Mouse (Mus musculus): ENCODE measurements around the gene Kiss1.
A peak's percentile ranks its signal among the peaks of the same experiment; 100 is the strongest.
"Not testable (repeated sequence)": the region's sequence is repeated elsewhere in the genome, so short reads cannot be mapped to it uniquely, and the experiment has no call there.

The Kiss1 gene

DNA sequence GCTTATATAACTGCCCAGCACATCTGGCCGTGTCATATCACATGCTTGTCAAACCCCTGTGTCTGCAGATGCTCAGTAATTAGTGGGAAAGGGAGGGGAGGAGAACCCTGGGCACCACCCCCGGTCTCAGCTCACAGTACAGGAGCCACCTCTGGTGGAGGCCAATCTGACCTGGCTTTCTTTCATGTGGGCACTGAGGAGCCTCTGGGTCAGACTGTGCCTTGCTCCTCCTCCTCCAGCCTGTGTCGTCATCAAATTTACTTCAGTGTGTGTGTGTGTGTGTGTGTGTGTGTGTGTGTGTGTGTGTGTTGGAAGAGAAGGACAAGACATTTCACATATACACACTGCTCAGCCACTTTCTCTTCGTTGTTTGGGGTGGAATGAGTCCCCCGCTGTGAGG is 1.7 kb downstream of the Kiss1 start:
- DNase-seq, result no peak

GRCm38 (mm10) chr1:133325951-133326350 is 4.3 kb downstream of the Kiss1 start:
- DNase-seq, result no peak

- no peak for DNase-seq
Observed at GRCm38 (mm10) chr1:133327094-133327493, 5.4 kb downstream of the Kiss1 start.

- no peak for DNase-seq
Observed at GRCm38 (mm10) chr1:133328299-133328795, 6.7 kb downstream of the Kiss1 start.

DNA sequence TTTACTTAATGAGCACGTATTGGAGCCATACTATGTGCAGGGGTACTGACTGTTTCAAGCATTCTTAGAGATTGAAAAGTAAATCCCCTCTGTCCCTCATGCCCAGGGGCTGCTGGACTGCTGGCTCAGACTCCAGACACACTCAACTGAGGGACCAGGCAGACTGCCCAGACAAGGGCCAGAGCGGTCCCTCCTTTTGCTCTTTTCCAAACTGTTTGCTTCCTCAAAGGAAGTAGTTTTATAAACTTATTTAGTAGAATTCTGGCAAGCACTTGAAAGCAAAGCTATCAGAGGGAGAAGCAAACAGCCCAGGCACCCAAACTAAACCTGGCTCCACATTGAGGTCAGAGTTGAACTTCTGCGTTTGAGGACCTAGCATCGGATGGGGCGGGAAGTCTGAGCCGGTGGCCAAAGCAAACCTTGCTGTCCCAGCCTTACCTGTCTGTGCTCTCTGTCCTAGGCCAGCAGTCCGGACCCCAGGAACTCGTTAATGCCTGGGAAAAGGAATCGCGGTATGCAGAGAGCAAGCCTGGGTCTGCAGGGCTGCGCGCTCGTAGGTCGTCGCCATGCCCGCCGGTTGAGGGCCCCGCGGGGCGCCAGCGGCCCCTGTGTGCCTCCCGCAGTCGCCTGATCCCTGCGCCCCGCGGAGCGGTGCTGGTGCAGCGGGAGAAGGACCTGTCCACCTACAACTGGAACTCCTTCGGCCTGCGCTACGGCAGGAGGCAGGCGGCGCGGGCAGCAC is 7.4 kb downstream of the Kiss1 start:
- no peak for DNase-seq

DNA sequence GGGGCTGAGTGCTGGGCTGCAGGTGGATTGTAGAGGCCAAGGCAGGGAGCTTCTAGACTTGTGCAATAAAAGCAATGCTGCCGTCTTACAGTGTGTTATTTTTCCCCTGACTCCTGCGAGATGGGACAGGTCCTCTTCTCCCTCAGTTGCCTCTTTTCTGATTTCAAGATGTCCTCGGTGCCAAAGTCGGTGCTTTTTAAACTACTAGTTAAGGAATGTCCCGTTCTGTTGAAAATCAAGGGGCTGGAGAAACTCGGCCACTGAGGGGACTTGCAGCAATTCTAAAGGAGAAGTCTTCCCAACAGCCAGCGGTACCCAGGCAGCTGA is 7.9 kb downstream of the Kiss1 start:
- no peak for DNase-seq

DNA sequence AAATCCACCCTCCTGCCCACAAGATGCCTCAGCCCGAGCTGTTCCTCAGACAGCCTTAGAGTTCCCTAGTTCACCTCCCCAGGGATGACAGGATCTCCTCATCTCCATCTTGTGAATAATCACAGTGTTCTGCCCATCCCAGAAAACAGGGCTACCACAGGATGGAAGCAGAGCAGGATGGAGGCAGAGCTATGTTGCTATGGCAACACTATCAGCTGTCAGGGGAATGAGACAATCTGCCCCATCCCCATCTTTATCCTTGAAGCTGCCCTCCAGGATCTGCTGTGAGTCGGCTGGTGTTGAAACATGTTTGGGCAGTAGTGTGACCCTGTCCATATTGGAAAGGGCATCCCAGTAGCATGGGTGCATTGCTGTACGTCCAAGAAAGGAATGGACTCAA is 9.5 kb downstream of the Kiss1 start:
- DNase-seq, result no peak

DNA sequence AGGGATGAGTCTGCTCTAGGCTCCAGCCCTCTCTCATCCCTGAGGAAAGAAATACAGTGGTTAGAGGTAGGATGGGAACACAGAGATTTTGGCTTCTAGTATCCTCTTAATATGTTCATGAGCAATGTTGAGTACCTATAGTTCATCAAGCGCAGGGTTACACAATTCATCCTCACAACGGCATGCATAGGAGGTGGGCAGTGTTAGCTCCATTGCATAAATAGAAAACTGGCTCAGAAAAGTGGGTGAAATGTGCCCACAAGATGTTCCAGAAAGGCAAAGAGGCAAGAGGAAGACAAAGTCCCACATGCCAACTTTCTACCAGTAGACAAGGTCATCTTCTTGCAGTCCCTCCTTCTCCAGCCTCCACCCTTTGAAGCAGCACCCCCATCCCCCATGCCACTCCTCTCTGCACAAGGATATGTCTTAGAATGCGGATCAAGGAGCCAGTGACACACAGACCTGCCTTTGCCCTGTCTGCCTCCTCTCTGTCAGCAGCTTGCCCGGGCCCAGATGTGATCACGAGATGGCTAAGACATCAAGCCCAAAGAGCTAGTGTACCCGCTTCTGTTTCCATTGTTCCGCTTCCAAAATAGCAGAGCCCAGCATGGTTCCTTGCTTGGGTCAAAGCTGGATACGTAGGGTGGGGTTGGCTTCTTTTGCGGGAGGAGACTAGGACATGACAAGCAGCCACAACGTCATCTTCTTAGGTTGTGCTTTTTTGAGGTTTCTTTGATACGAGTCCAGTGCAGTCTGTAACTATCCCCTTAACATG is 11.2 kb downstream of the Kiss1 start:
- DNase-seq, result no peak

- DNase-seq, result no peak
Observed at GRCm38 (mm10) chr1:133333937-133334336, 12.3 kb downstream of the Kiss1 start.

- not testable (repeated sequence) for DNase-seq
Observed at GRCm38 (mm10) chr1:133340403-133340802, 18.7 kb downstream of the Kiss1 start.

DNA sequence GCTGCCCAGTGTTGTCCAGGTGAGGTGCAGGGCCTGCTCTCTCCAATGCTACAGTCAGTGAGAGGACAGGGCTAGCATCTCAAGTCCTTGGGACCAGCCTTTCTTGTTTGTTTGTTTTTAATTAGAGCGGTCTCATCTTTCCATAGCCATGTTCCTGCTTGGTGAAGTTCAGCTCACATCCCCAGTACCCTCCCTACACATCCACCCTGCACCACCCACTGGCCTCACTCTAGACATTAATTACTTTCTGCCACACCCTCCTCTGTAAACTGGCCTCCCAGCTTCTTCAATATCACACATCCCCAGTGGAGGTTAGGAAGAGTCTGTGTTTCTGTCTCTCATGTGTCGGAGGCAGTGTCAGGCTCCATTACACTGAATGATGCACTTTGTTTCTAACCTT is 22.7 kb downstream of the Kiss1 start:
- no peak for DNase-seq

DNA sequence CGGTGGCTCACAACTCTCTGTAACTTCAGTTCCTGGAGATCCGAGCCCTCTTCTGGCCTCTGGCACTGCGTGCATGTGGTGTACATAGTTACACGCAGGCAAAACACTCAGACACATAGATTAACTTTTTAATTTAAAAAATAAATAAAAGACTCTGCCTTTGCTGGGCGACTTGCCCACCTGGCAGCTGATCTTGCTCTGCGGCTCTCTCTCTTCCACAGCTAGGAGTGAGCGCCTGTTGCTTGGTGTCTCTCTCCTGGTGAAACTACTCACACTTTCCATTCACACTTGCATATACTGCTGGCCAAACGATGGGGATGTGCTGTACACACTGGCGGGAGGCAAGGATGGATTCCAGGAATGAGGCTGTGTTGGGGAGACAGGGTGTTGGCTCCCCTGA is 24.9 kb downstream of the Kiss1 start:
- no peak for DNase-seq

DNA sequence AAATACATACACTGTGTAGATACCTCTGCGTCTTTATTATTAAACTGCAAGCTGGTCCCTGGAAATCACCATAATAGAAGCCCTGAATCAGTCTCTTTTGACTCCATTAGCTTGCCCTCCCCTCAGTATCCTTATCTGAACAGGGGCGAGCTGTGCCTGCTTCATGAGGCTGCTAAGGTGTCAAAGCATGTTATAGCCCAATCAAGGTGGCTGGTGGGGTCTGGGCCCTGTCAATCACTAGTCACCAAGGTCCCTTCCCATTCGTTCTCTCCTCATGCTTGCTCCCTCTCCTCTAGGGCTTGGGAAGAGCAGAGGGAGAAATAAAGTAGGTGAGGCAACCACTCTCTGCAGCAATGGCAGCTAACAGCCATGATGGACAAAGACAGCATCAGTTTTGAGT is 25.6 kb downstream of the Kiss1 start:
- no peak for DNase-seq

DNA sequence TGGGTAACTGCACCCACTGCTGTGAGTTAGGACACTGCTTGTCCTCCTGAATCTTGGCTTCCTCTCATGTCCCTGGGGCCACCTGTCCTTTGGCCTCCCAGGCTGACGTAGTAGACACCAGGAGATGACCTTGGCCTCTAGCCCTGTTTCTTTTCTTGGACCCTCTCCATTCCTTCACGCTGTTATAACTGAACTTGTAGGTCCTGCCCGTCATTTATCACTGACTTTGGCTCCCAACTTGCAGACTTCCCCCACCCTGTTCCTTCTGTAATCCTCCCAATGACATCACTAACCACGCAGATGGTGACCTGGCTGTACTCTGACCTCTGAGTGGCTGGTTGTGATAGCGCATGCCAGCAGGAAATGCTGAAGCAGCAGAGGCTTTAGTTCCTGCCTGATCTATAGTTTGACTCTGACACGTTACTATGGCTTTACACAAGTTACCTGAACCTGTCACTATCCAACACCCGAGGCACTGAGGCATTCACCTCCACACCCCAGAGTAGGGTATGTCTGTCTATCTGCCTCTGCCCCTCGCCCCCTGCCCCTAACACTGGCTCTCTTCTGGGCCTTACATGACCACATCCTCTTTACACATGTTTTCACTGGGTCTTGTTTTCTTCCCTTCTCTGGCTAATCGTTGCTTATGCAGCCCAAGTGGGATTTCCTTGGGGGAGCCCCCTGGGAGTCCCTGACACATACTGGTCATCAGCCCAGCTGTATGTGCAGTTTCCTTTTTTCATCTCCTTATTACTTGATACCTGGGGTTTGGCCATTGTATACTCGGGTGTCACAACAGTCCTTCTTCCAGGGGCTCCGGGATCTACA is 26.2 kb downstream of the Kiss1 start:
- DNase-seq, result no peak

DNA sequence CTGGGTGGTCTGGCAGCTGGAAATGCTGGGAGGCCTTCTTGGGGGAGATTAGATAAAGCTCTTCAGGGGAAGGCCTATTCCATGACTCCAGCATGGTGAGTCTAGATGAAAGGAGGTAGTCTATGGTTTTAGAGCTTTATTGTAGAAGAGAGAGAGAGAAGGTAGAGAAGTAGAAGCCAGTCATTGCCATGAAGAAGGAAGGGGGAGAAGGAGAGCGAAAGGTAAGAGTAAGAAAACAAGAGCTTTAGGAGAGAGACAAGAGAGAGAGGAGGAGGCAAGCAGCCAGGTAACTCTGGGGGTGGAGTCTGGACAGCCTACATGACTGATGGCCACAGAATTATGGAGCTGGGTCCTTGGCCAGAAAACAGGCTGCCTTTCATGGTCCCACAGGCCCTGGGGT is 28.5 kb downstream of the Kiss1 start, which contains the start of gene Ren1:
TSS of gene Ren1 (plus strand) at position 301 of the 400 bp plus-strand sequence.
- no peak for DNase-seq

DNA sequence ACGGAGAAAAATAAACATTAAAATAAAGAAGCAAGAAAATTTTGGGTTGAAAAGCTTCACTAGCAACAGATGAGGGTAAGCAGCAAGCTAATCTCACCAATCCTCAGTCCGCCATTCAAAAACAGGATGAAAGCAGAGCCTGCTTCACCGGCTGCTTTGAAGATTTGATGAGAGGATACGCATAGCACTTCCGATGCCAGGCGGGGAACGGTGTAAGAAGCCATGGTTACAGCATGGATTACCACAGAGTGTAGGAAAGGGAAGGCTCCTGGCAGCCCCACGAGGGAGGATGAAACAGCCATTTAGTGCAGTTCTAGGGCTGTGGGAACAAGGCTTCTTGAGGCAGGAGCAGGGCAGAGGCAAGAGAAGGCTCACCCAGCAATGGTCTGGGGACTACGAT is 30.1 kb downstream of the Kiss1 start:
- no peak for DNase-seq

DNA sequence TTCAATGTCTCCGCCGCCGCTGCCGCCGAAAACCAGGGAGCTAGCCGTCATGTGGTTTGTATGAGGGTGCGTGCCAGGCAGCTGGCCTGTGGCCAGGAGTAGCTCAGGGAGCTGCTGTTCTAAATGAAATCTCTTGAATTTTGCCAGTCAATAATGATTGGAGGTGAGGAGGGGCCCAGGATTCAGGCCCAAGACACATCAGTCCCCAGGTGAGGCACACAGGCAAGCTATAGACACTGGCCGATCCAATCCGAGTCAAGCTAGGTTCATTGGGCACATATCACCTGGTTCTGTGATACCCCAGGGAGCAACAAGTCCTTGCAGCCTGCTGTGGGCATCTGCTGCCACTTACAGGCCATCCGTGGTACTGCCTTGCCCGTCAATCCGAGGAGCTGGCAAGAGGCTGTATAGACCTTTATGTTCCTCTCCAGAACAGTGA is 31.7 kb downstream of the Kiss1 start:
- DNase-seq, result peak; percentile 73

DNA sequence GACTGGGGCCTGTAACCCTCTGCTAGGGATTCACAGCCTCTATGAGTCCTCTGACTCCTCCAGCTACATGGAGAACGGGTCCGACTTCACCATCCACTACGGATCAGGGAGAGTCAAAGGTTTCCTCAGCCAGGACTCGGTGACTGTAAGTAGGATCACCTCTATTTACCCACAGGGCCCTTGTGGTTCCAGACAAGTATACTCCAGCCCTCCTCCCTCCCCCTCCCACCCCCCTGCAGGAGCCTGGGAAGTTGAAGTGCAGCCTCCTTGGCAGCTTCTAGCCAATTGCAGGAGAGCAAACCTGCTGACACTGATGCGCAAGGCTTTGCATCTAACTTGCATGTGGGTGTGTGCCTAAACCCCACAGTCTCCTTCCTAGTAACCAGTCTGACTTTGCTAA is 33.8 kb downstream of the Kiss1 start:
- DNase-seq, result no peak

GRCm38 (mm10) chr1:133355912-133356311 is 34.2 kb downstream of the Kiss1 start:
- DNase-seq, result no peak

DNA sequence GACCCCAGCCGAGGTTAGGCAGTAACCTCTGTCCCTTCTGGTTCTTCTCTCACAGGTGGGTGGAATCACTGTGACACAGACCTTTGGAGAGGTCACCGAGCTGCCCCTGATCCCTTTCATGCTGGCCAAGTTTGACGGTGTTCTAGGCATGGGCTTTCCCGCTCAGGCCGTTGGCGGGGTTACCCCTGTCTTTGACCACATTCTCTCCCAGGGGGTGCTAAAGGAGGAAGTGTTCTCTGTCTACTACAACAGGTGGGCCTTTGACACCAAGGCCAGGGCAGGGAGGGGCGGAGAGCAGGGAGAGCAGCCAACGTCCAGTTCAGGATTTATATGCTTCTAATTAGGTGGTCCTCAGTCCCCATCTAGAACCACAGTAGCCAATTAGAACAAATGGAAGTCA is 34.7 kb downstream of the Kiss1 start:
- no peak for DNase-seq

GRCm38 (mm10) chr1:133361006-133361405 is 39.3 kb downstream of the Kiss1 start:
- no peak for DNase-seq

- DNase-seq, result no peak
Observed at GRCm38 (mm10) chr1:133362103-133362502, 40.4 kb downstream of the Kiss1 start.

GRCm38 (mm10) chr1:133363276-133364021 is 41.8 kb downstream of the Kiss1 start, which contains the start of gene Etnk2:
Gene Etnk2 (plus strand): TSS chr1:133363572.
- peak; percentile 48 for DNase-seq

Data from cerebellum, adult 9-11 months (tissue).